Mouse (Mus musculus): ENCODE results near the gene Plpp1.

DNA sequence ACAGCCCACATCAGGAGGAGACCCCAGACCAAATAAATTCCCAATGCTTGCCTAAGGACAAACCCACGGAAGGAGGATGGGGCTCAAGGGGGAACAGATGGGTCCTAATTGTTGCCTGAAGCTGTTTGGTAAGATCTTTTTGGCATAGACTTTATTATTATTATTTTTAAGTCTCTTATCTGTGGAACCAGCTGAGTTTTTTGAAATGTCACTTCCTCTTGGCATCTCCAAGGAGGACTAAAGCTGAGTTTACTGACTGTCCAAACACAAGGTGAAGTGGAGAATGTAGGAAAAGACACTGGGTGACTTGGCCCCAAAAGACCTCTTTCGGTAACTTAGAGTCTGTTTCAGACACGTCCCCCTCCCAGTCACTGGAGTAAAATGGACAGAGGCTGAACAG lies 34.9 kb upstream of the Plpp1 start:
- TF ChIP-seq CTCF (IDR thresholded peaks at IDR 0.05; ENCODE audit: low read depth) (no peak), EP300 (optimal IDR thresholded peaks at IDR 0.05) (no peak)

Measured in stomach, postnatal 0 days (tissue).